Mouse (Mus musculus) heart, embryonic 14.5 days (tissue): ENCODE measurements around the gene 1700123O20Rik. TPM values are rescaled to one million over a fixed set of nuclear protein-coding genes. Genes with fewer than 3 reads are reported as not detected.

Experiments
- ATAC-seq: fragments of 200-750 bp; cut with Nextera tagmentation; 2 replicates; pipeline ENCODE4 v1.8.0; 2017; ENCODE audit warnings: low read depth, moderate TSS enrichment; ENCODE audit not compliant: insufficient number of reproducible peaks, insufficient read depth, low FRiP score
- H3K27ac ChIP-seq, 2 experiments: fragments of 200-500 bp in 1 of 2; fragments of 300-500 bp in 1 of 2; sonication (generic) in 1 of 2; replicated peaks in 1 of 2; 2 replicates each; pipeline ENCODE4 v1.5.1; 2012 to 2014; ENCODE audit warnings: low read depth in 2 of 2, low read length in 2 of 2, control low read depth in 1 of 2, mild to moderate bottlenecking in 1 of 2, mixed read lengths in 1 of 2; ENCODE audit not compliant: control insufficient read depth in 1 of 2, insufficient read depth in 1 of 2
- H3K27me3 ChIP-seq: fragments of 300-500 bp; sonication (generic); 2 replicates; pipeline ENCODE4 v1.6.1; 2014; ENCODE audit warnings: mild to moderate bottlenecking, low read length, control low read depth; ENCODE audit not compliant: control insufficient read depth, insufficient read depth
- H3K36me3 ChIP-seq: fragments of 300-500 bp; sonication (generic); 2 replicates; pipeline ENCODE4 v1.6.1; 2014; ENCODE audit warnings: mild to moderate bottlenecking, control low read depth, low read length, mixed read lengths; ENCODE audit not compliant: control insufficient read depth, insufficient read depth
- H3K4me1 ChIP-seq, 2 experiments: fragments of 200-500 bp in 1 of 2; fragments of 300-500 bp in 1 of 2; sonication (generic) in 1 of 2; 2 replicates each; pipeline ENCODE4 v1.6.1; 2012 to 2014; ENCODE audit warnings: low read length in 2 of 2, control low read depth in 1 of 2, mixed read lengths in 1 of 2; ENCODE audit not compliant: control insufficient read depth in 2 of 2, insufficient read depth in 2 of 2
- H3K4me2 ChIP-seq: fragments of 300-500 bp; sonication (generic); 2 replicates; pipeline ENCODE4 v1.6.1; 2014; ENCODE audit warnings: mild to moderate bottlenecking, low read length
- H3K4me3 ChIP-seq, 2 experiments: fragments of 200-500 bp in 1 of 2; fragments of 300-500 bp in 1 of 2; sonication (generic) in 1 of 2; 2 replicates each; pipeline ENCODE4 v1.5.1; 2012 to 2014; ENCODE audit warnings: low read length in 2 of 2, mild to moderate bottlenecking in 2 of 2, control low read depth in 1 of 2, low read depth in 1 of 2, moderate library complexity in 1 of 2; ENCODE audit not compliant: control insufficient read depth in 1 of 2, insufficient read depth in 1 of 2
- H3K9ac ChIP-seq: fragments of 300-500 bp; sonication (generic); 2 replicates; pipeline ENCODE4 v1.6.1; 2014; ENCODE audit warnings: mild to moderate bottlenecking, low read length
- H3K9me3 ChIP-seq: fragments of 300-500 bp; sonication (generic); 2 replicates; pipeline ENCODE4 v1.6.1; 2016; ENCODE audit warnings: low read length, control low read depth; ENCODE audit not compliant: control insufficient read depth
- WGBS: fragments of 180-500 bp; shearing (Covaris S2); extraction: QIAGEN DNeasy Blood & Tissue Kit; methylation state at CpG from one replicate; pipeline ENCODE4 v1.1.7; 2014; 5-methylcytosine and 5-hydroxymethylcytosine counted together
- polyA plus RNA-seq: library from polyadenylated mRNA; unstranded; fragments of >200 nt; fragmentation: Nextera tagmentation; extraction: Ambion mirVana; gene quantifications from 2 replicates; pipeline ENCODE4 v1.2.1, GENCODE M21; 2014

The 1700123O20Rik gene
- polyA plus RNA-seq, 1 experiment from 2014 or later: 49.8 TPM

GRCm38 (mm10) chr14:54652787-54653186 is 33.2 kb upstream of the 1700123O20Rik start:
- H3K27ac ChIP-seq: peak overlapping the region; percentile 19 to 85; a peak in 3 of 4 replicates
- WGBS: 2% methylated on average over 7 of the region's 7 CpGs
- peak overlapping the region; percentile 90 for H3K4me2 ChIP-seq
- peak overlapping the region; percentile 68 to 95 for H3K4me3 ChIP-seq
- ATAC-seq: no peak
- peak overlapping the region; percentile 83 for H3K9ac ChIP-seq
- H3K4me1 ChIP-seq: peaks cover 11 to 23% of the 10 kb centered on the region in 2 experiments
- H3K27me3 ChIP-seq: no peaks in the 10 kb centered on the region
- H3K9me3 ChIP-seq: no peaks in the 10 kb centered on the region
- H3K36me3 ChIP-seq: peaks cover 74% of the 10 kb centered on the region

- peaks cover 11 to 23% of the 10 kb centered on the region in 2 experiments for H3K4me1 ChIP-seq
Observed at GRCm38 (mm10) chr14:54653496-54653895, 32.5 kb upstream of the 1700123O20Rik start.

GRCm38 (mm10) chr14:54660009-54660408 is 26.0 kb upstream of the 1700123O20Rik start:
- ATAC-seq: no peak
- Histone ChIP-seq H3K4me3 (no peak overlapping the region), H3K4me1 (no peaks in the 10 kb centered on the region), H3K9me3 (no peaks in the 10 kb centered on the region), H3K4me2 (no peak overlapping the region), H3K27ac (no peak overlapping the region), H3K36me3 (peaks cover 100% of the 10 kb centered on the region), H3K9ac (no peak overlapping the region), H3K27me3 (no peaks in the 10 kb centered on the region)
- WGBS: 86% methylated on average over 2 of the region's 2 CpGs

More at GRCm38 (mm10) chr14:54653496-54653895, 32.5 kb upstream of the 1700123O20Rik start:
- Histone ChIP-seq H3K27ac (peak overlapping the region; percentile 85 to 91), H3K4me3 (peak overlapping the region; percentile 68 to 95), H3K36me3 (peaks cover 74% of the 10 kb centered on the region), H3K9ac (peak overlapping the region; percentile 83), H3K9me3 (no peaks in the 10 kb centered on the region), H3K27me3 (no peaks in the 10 kb centered on the region), H3K4me2 (peak overlapping the region; percentile 90)
- WGBS: under 1% methylated on average over 12 of the region's 12 CpGs
- ATAC-seq: peak; percentile 85

GRCm38 (mm10) chr14:54664477-54665222 is 21.4 kb upstream of the 1700123O20Rik start:
- H3K27me3 ChIP-seq: no peaks in the 10 kb centered on the region
- no peak overlapping the region for H3K27ac ChIP-seq
- H3K4me1 ChIP-seq: no peaks in the 10 kb centered on the region
- H3K36me3 ChIP-seq: peaks cover 97% of the 10 kb centered on the region
- 83% methylated on average over 10 of the region's 10 CpGs for whole genome bisulfite sequencing
- no peak overlapping the region for H3K9ac ChIP-seq
- no peak overlapping the region for H3K4me2 ChIP-seq
- no peak for ATAC-seq
- H3K9me3 ChIP-seq: no peaks in the 10 kb centered on the region
- H3K4me3 ChIP-seq: no peak overlapping the region

GRCm38 (mm10) chr14:54669381-54669780 is 16.6 kb upstream of the 1700123O20Rik start:
- H3K27ac ChIP-seq: no peak overlapping the region
- no peak overlapping the region for H3K4me2 ChIP-seq
- no peaks in the 10 kb centered on the region for H3K4me1 ChIP-seq
- H3K4me3 ChIP-seq: no peak overlapping the region
- H3K9me3 ChIP-seq: no peaks in the 10 kb centered on the region
- no peak for ATAC-seq
- no peaks in the 10 kb centered on the region for H3K27me3 ChIP-seq
- peaks cover 89% of the 10 kb centered on the region for H3K36me3 ChIP-seq
- WGBS: 81% methylated on average over 4 of the region's 4 CpGs
- H3K9ac ChIP-seq: no peak overlapping the region

GRCm38 (mm10) chr14:54674317-54674716 is 11.7 kb upstream of the 1700123O20Rik start:
- peaks cover 90% of the 10 kb centered on the region for H3K36me3 ChIP-seq
- 0 out of 4 replicates have a peak overlapping the region, but pooled peaks of 1 of the 2 experiments have one; percentile 14 for H3K27ac ChIP-seq
- 70% methylated on average over 2 of the region's 2 CpGs for WGBS
- no peak overlapping the region for H3K4me3 ChIP-seq
- H3K4me2 ChIP-seq: no peak overlapping the region
- H3K27me3 ChIP-seq: no peaks in the 10 kb centered on the region
- ATAC-seq: no peak
- no peak overlapping the region for H3K9ac ChIP-seq
- no peaks in the 10 kb centered on the region for H3K4me1 ChIP-seq
- no peaks in the 10 kb centered on the region for H3K9me3 ChIP-seq

GRCm38 (mm10) chr14:54676290-54676689 is 9.7 kb upstream of the 1700123O20Rik start:
- Histone ChIP-seq H3K27ac (no peak overlapping the region), H3K36me3 (peaks cover 86% of the 10 kb centered on the region), H3K9ac (no peak overlapping the region), H3K27me3 (no peaks in the 10 kb centered on the region), H3K4me2 (no peak overlapping the region), H3K4me3 (no peak overlapping the region), H3K4me1 (no peaks in the 10 kb centered on the region), H3K9me3 (no peaks in the 10 kb centered on the region)
- 89% methylated on average over 5 of the region's 5 CpGs for WGBS
- ATAC-seq: no peak
